Mouse (Mus musculus) inflammation-experienced regulatory T-cells (primary cell): ENCODE results near the gene Tmem214. TPM values are rescaled to one million over a fixed set of nuclear protein-coding genes. Genes with fewer than 3 reads are reported as not detected.

Source experiments
- polyA plus RNA-seq, 2 experiments: library from polyadenylated mRNA; unstranded; fragments of 100-300 nt; shearing (Covaris generic); gene quantifications; one replicate each; pipeline ENCODE4 v1.2.1; 2017

The Tmem214 gene
- polyA plus RNA-seq, result 10 to 100 TPM; 57.3 to 93.7 TPM

GRCm38 (mm10) chr5:30867712-30868111 is at the start of gene Tmem214:
TSS of gene Tmem214 (plus strand) at chr5:30868012.

GRCm38 (mm10) chr5:30888337-30889087 is 20.7 kb downstream of the Tmem214 start, which contains the start of gene Agbl5:
TSS of gene Agbl5 (plus strand) at chr5:30888694.

GRCm38 (mm10) chr5:30907413-30908059 is 39.7 kb downstream of the Tmem214 start, which contains the start of gene Ost4:
TSS of gene Ost4 (minus strand) at chr5:30907788.

GRCm38 (mm10) chr5:30913060-30913841 is 45.4 kb downstream of the Tmem214 start, which contains the start of gene Emilin1:
TSS of gene Emilin1 (plus strand) at chr5:30913402.

GRCm38 (mm10) chr5:30921256-30922033 is 53.6 kb downstream of the Tmem214 start, which contains the start of gene Khk:
TSS of gene Khk (plus strand) at chr5:30921431.

Other genes starting within 250 kb of the Tmem214 start
- gene Slc35f6, start 220.1 kb upstream of the Tmem214 start, polyA plus RNA-seq, result 10 to 100 TPM; 17.4 to 28.8 TPM
- 10 to 100 TPM; 35.5 to 70.8 TPM for gene Cenpa, start 201.2 kb upstream of the Tmem214 start, polyA plus RNA-seq
- gene Dpysl5, start 156.4 kb upstream of the Tmem214 start, polyA plus RNA-seq, result under 1 TPM in 1 of 2 experiments, not detected in 1; 0.86 TPM
- gene Mapre3, start 53.4 kb upstream of the Tmem214 start, polyA plus RNA-seq, result 10 to 100 TPM in 1 of 2 experiments, 1 to 10 TPM in 1; 6.2 to 12.6 TPM
- 10 to 100 TPM; 12.0 to 16.1 TPM for gene Agbl5, start 20.7 kb downstream of the Tmem214 start, polyA plus RNA-seq
- 100 to 1,000 TPM; 284 to 306 TPM for gene Ost4, start 39.8 kb downstream of the Tmem214 start, polyA plus RNA-seq
- 1 to 10 TPM; 1.4 to 5.3 TPM for gene Emilin1, start 45.4 kb downstream of the Tmem214 start, polyA plus RNA-seq
- 10 to 100 TPM; 18.1 to 36.3 TPM for gene Khk, start 53.4 kb downstream of the Tmem214 start, polyA plus RNA-seq
- under 1 TPM in 1 of 2 experiments, not detected in 1; 0.22 TPM for gene Cgref1, start 77.6 kb downstream of the Tmem214 start, polyA plus RNA-seq
- gene Preb, start 92.3 kb downstream of the Tmem214 start, polyA plus RNA-seq, result 100 to 1,000 TPM; 191 to 210 TPM
- not detected for gene Tcf23, start 100.7 kb downstream of the Tmem214 start, polyA plus RNA-seq
- 100 to 1,000 TPM in 1 of 2 experiments, 10 to 100 TPM in 1; 82.7 to 103 TPM for gene Atraid, start 180.3 kb downstream of the Tmem214 start, polyA plus RNA-seq
- gene Slc5a6, start 180.9 kb downstream of the Tmem214 start, polyA plus RNA-seq, result 10 to 100 TPM in 1 of 2 experiments, 1 to 10 TPM in 1; 7.0 to 10.5 TPM
- gene Cad, start 186.8 kb downstream of the Tmem214 start, polyA plus RNA-seq, result 10 to 100 TPM; 21.6 to 30.3 TPM
- gene Dnajc5g, start 238.3 kb downstream of the Tmem214 start, polyA plus RNA-seq, result not detected
- gene Slc30a3, start 240.2 kb downstream of the Tmem214 start, polyA plus RNA-seq, result 1 to 10 TPM in 1 of 2 experiments, under 1 TPM in 1; 0.29 to 2.5 TPM
- gene Trim54, start 248.7 kb downstream of the Tmem214 start, polyA plus RNA-seq, result not detected